Mouse (Mus musculus): ENCODE data around the gene Gm11168. TPM values are rescaled to one million over a fixed set of nuclear protein-coding genes. Genes with fewer than 3 reads are reported as not detected.
A peak's percentile ranks its signal among the peaks of the same experiment; 100 is the strongest.
"Not testable (repeated sequence)": the region's sequence is repeated elsewhere in the genome, so short reads cannot be mapped to it uniquely, and the experiment has no call there.

Gene Gm11168
- 0.22 TPM in 1 of 2 replicates, not detected in the other for polyA plus RNA-seq (2015; fragmentation: Nextera tagmentation; extraction: Ambion mirVana)

GRCm38 (mm10) chr9:3002794-3003396, at the start of gene Gm11168:
Gene Gm11168 (plus strand): TSS chr9:3003346.
- DNase-seq (ENCODE audit: low spot score) = not testable (repeated sequence)

GRCm38 (mm10) chr9:3000445-3000972, 2.6 kb upstream of the Gm11168 start, which contains the start of gene Gm10722:
Gene Gm10722 (plus strand): TSS chr9:3000922.
- peak; percentile 50 for DNase-seq (ENCODE audit: low spot score)

DNA sequence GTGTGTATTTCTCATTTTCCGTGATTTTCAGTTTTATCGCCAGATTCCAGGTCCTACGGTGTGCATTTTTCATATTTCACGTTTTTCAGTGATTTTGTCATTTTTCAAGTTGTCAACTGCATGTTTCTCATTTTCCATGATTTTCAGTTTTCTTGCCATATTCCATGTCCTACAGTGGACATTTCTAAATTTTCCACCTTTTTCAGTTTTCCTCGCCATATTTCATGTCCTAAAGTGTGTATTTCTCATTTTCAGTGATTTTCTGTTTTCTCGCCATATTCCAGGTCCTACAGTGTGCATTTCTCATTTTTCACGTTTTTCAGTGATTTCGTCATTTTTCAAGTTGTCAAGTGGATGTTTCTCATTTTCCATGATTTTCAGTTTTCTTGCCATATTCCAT, 2.1 kb upstream of the Gm11168 start:
- DNase-seq (ENCODE audit: low spot score) = not testable (repeated sequence)

DNA sequence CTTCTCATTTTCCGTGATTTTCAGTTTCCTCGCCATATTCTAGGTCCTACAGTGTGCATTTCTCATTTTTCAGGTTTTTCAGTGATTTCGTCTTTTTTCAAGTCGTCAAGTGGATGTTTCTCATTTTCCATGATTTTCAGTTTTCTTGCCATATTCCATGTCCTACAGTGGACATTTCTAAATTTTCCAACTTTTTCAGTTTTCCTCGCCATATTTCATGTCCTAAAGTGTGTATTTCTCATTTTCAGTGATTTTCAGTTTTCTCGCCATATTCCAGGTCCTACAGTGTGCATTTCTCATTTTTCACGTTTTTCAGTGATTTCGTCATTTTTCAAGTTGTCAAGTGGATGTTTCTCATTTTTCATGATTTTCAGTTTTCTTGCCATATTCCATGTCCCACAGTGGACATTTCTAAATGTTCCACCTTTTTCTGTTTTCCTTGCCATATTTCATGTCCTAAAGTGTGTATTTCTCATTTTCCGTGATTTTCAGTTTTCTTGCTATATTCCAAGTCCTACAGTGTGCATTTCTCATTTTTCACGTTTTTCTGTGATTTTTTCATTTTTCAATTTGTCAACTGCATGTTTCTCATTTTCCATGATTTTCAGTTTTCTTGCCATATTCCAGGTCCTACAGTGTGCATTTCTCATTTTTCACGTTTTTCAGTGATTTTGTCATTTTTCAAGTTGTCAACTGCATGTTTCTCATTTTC, 1.0 kb upstream of the Gm11168 start:
- peak; percentile 25 for DNase-seq (ENCODE audit: low spot score)

- not testable (repeated sequence) for DNase-seq (ENCODE audit: low spot score)
These were observed 3.0 kb downstream of the Gm11168 start for GRCm38 (mm10) chr9:3006179-3006578.

DNA sequence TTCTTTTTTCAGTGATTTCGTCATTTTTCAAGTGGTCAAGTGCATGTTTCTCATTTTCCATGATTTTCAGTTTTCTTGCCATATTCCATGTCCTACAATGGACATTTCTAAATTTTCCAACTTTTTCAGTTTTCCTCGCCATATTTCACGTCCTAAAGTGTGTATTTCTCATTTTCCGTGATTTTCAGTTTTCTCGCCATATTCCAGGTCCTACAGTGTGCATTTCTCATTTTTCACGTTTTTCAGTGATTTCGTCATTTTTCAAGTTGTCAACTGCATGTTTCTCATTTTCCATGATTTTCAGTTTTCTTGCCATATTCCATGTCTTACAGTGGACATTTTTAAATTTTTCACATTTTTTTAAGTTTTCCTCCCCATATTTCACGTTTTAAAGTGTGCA, 3.5 kb downstream of the Gm11168 start:
- DNase-seq (ENCODE audit: low spot score) = not testable (repeated sequence)

- peak; percentile 13 for DNase-seq (ENCODE audit: low spot score)
These were observed 4.1 kb downstream of the Gm11168 start for GRCm38 (mm10) chr9:3007272-3007671.

DNA sequence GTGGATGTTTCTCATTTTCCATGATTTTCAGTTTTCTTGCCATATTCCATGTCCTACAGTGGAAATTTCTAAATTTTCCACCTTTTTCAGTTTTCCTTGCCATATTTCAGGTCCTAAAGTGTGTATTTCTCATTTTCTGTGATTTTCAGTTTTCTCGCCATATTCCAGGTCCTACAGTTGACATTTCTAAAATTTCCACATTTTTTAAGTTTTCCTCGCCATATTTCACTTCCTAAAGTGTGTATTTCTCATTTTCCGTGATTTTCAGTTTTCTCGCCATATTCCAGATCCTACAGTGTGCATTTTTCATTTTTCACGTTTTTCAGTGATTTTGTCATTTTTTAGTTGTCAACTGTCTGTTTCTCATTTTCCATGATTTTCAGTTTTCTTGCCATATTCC, 6.2 kb downstream of the Gm11168 start:
- DNase-seq (ENCODE audit: low spot score) = not testable (repeated sequence)

DNA sequence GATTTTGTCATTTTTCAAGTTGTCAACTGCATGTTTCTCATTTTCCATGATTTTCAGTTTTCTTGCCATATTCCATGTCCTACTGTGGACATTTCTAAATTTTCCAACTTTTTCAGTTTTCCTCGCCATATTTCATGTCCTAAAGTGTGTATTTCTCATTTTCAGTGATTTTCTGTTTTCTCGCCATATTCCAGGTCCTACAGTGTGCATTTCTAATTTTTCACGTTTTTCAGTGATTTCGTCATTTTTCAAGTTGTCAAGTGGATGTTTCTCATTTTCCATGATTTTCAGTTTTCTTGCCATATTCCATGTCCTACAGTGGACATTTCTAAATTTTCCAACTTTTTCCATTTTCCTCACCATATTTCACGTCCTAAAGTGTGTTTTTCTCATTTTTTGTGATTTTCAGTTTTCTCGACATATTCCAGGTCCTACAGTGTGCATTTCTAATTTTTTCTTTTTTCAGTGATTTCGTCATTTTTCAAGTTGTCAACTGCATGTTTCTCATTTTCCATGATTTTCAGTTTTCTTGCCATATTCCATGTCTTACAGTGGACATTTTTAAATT, 9.0 kb downstream of the Gm11168 start:
- not testable (repeated sequence) for DNase-seq (ENCODE audit: low spot score)

GRCm38 (mm10) chr9:3012733-3013279, 9.7 kb downstream of the Gm11168 start, which contains the start of gene Gm10721:
Gene Gm10721 (plus strand): TSS chr9:3013140.
- DNase-seq (ENCODE audit: low spot score) = not testable (repeated sequence)

DNA sequence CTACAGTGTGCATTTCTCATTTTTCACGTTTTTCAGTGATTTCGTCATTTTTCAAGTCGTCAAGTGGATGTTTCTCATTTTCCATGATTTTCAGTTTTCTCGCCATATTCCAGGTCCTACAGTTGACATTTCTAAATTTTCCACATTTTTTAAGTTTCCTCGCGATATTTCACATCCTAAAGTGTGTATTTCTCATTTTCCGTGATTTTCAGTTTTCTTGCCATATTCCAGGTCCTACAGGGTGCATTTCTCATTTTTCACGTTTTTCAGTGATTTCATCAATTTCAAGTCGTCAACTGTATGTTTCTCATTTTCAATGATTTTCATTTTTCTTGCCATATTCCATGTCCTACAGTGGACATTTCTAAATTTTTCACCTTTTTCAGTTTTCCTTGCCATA, 12.2 kb downstream of the Gm11168 start, which contains the start of gene Gm10720:
TSS of gene Gm10720 (plus strand) at position 301 of the 400 bp plus-strand sequence.
- not testable (repeated sequence) for DNase-seq (ENCODE audit: low spot score)

DNA sequence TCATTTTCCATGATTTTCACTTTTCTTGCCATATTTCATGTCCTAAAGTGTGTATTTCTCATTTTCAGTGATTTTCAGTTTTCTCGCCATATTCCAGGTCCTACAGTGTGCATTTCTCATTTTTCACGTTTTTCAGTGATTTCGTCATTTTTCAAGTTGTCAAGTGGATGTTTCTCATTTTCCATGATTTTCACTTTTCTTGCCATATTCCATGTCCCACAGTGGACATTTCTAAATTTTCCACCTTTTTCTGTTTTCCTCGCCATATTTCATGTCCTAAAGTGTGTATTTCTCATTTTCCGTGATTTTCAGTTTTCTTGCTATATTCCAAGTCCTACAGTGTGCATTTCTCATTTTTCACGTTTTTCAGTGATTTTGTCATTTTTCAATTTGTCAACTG, 12.8 kb downstream of the Gm11168 start:
- not testable (repeated sequence) for DNase-seq (ENCODE audit: low spot score)

- not testable (repeated sequence) for DNase-seq (ENCODE audit: low spot score)
These were observed 14.0 kb downstream of the Gm11168 start, which contains the start of gene Gm10719 for GRCm38 (mm10) chr9:3017108-3017507. Gene Gm10719 (plus strand): TSS chr9:3017408.

DNA sequence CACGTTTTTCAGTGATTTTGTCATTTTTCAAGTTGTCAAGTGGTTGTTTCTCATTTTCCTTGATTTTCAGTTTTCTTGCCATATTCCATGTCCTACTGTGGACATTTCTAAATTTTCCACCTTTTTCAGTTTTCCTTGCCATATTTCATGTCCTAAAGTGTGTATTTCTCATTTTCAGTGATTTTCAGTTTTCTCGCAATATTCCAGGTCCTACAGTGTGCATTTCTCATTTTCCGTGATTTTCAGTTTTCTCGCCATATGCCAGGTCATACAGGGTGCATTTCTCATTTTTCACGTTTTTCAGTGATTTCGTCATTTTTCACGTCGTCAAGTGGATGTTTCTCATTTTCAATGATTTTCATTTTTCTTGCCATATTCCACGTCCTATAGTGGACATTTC, 15.8 kb downstream of the Gm11168 start:
- not testable (repeated sequence) for DNase-seq (ENCODE audit: low spot score)

DNA sequence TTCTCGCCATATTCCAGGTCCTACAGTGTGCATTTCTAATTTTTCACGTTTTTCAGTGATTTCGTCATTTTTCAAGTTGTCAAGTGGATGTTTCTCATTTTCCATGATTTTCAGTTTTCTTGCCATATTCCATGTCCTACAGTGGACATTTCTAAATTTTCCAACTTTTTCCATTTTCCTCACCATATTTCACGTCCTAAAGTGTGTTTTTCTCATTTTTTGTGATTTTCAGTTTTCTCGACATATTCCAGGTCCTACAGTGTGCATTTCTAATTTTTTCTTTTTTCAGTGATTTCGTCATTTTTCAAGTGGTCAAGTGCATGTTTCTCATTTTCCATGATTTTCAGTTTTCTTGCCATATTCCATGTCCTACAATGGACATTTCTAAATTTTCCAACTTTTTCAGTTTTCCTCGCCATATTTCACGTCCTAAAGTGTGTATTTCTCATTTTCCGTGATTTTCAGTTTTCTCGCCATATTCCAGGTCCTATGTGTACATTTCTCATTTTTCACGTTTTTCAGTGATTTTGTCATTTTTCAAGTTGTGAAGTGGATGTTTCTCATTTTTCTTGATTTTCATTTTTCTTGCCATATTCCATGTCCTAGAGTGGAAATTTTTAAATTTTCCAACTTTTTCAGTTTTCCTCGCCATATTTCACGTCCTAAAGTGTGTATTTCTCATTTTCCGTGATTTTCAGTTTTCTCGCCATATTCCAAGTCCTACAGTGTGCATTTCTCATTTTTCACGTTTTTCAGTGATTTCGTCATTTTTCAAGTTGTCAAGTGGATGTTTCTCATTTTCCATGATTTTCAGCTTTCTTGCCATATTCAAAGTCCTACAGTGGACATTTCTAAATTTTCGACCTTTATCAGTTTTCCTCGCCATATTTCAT, 16.9 kb downstream of the Gm11168 start:
- not testable (repeated sequence) for DNase-seq (ENCODE audit: low spot score)

DNA sequence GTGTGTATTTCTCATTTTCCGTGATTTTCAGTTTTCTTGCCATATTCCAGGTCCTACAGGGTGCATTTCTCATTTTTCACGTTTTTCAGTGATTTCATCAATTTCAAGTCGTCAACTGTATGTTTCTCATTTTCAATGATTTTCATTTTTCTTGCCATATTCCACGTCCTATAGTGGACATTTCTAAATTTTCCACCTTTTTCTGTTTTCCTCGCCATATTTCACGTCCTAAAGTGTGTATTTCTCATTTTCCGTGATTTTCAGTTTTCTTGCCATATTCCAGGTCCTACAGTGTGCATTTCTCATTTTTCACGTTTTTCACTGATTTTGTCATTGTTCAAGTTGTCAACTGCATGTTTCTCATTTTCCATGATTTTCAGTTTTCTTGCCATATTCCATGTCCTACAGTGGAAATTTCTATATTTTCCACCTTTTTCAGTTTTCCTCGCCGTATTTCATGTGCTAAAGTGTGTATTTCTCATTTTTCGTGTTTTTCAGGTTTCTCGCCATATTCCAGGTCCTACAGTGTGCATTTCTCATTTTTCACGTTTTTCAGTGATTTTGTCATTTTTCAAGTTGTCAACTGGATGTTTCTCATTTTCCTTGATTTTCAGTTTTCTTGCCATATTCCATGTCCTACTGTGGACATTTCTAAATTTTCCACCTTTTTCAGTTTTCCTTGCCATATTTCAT, 19.3 kb downstream of the Gm11168 start:
- peak; percentile 3 for DNase-seq (ENCODE audit: low spot score)

- not testable (repeated sequence) for DNase-seq (ENCODE audit: low spot score)
These were observed 20.3 kb downstream of the Gm11168 start, which contains the start of gene Gm10718 for GRCm38 (mm10) chr9:3023312-3023984. Gene Gm10718 (plus strand): TSS chr9:3023547.

DNA sequence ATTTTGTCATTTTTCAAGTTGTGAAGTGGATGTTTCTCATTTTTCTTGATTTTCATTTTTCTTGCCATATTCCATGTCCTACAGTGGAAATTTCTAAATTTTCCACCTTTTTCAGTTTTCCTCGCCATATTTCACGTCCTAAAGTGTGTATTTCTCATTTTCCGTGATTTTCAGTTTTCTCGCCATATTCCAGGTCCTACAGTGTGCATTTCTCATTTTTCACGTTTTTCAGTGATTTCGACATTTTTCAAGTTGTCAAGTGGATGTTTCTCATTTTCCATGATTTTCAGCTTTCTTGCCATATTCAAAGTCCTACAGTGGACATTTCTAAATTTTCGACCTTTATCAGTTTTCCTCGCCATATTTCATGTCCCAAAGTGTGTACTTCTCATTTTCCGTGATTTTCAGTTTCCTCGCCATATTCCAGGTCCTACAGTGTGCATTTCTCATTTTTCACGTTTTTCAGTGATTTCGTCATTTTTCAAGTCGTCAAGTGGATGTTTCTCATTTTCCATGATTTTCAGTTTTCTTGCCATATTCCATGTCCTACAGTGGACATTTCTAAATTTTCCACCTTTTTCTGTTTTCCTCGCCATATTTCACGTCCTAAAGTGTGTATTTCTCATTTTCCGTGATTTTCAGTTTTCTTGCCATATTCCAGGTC, 21.0 kb downstream of the Gm11168 start:
- DNase-seq (ENCODE audit: low spot score) = not testable (repeated sequence)
